Mouse (Mus musculus): ENCODE measurements around the gene Nim1k. TPM values are rescaled to one million over a fixed set of nuclear protein-coding genes. Genes with fewer than 3 reads are reported as not detected.
A peak's percentile ranks its signal among the peaks of the same experiment; 100 is the strongest.

The Nim1k gene
- polyA plus RNA-seq, 1 experiment from 2014 or later = 1.7 TPM

GRCm38 (mm10) chr13:119742711-119743415 is 12.8 kb downstream of the Nim1k start:
- H3K27ac ChIP-seq (ENCODE audit: low read depth, low read length) = no peak overlapping the region
- no peak overlapping the region for H3K4me3 ChIP-seq (ENCODE audit: low read depth, low read length)
- peaks cover 4% of the 10 kb centered on the region; the same call in 1 of the 2 replicates for H3K4me1 ChIP-seq (ENCODE audit: control insufficient read depth, insufficient read depth, low read length)
- WGBS = 90% methylated on average over 6 of the region's 6 CpGs
- no peaks in the 10 kb centered on the region for H3K9me3 ChIP-seq (ENCODE audit: control insufficient read depth, low read length)
- H3K4me2 ChIP-seq (ENCODE audit: low read depth) = no peak overlapping the region
- DNase-seq (ENCODE audit: low spot score) (no peak), ATAC-seq (ENCODE audit: insufficient read depth, low FRiP score, low TSS enrichment) (no peak)
- no peaks in the 10 kb centered on the region for H3K36me3 ChIP-seq (ENCODE audit: control insufficient read depth, insufficient read depth, low read length)
- H3K27me3 ChIP-seq (ENCODE audit: control insufficient read depth, insufficient read depth, low read length) = no peaks in the 10 kb centered on the region
- no peak overlapping the region for H3K9ac ChIP-seq (ENCODE audit: low read length)

- 4% methylated on average over 19 of the region's 19 CpGs for WGBS
- Histone ChIP-seq H3K27ac (ENCODE audit: low read depth, low read length) (no peak overlapping the region), H3K27me3 (ENCODE audit: control insufficient read depth, insufficient read depth, low read length) (no peaks in the 10 kb centered on the region), H3K9ac (ENCODE audit: low read length) (peak overlapping the region; percentile 27), H3K4me3 (ENCODE audit: low read depth, low read length) (0 out of 2 replicates have a peak overlapping the region, but pooled peaks have one; percentile 6), H3K4me1 (ENCODE audit: control insufficient read depth, insufficient read depth, low read length) (peaks cover 4% of the 10 kb centered on the region; the same call in 1 of the 2 replicates), H3K9me3 (ENCODE audit: control insufficient read depth, low read length) (no peaks in the 10 kb centered on the region), H3K36me3 (ENCODE audit: control insufficient read depth, insufficient read depth, low read length) (no peaks in the 10 kb centered on the region), H3K4me2 (ENCODE audit: low read depth) (peak overlapping the region; percentile 38)
- peak; percentile 56 for DNase-seq (ENCODE audit: low spot score)
- ATAC-seq (ENCODE audit: insufficient read depth, low FRiP score, low TSS enrichment) = peak; percentile 33; the same call in 1 of the 2 replicates
Observed at GRCm38 (mm10) chr13:119741390-119742237, 14.1 kb downstream of the Nim1k start.

- DNase-seq (ENCODE audit: low spot score) = no peak
- no peaks in the 10 kb centered on the region for H3K27me3 ChIP-seq (ENCODE audit: control insufficient read depth, insufficient read depth, low read length)
- H3K4me2 ChIP-seq (ENCODE audit: low read depth) = no peak overlapping the region
- H3K4me1 ChIP-seq (ENCODE audit: control insufficient read depth, insufficient read depth, low read length) = no peaks in the 10 kb centered on the region
- H3K9ac ChIP-seq (ENCODE audit: low read length) = no peak overlapping the region
- WGBS = 32% methylated on average over 6 of the region's 6 CpGs
- no peaks in the 10 kb centered on the region for H3K9me3 ChIP-seq (ENCODE audit: control insufficient read depth, low read length)
- H3K4me3 ChIP-seq (ENCODE audit: low read depth, low read length) = no peak overlapping the region
- H3K36me3 ChIP-seq (ENCODE audit: control insufficient read depth, insufficient read depth, low read length) = no peaks in the 10 kb centered on the region
- no peak overlapping the region for H3K27ac ChIP-seq (ENCODE audit: low read depth, low read length)
- ATAC-seq (ENCODE audit: insufficient read depth, low FRiP score, low TSS enrichment) = 0 out of 2 replicates have a peak, but pooled peaks have one; percentile 2
Observed at GRCm38 (mm10) chr13:119731448-119731847, 24.2 kb downstream of the Nim1k start.

GRCm38 (mm10) chr13:119729406-119729805 is 26.3 kb downstream of the Nim1k start:
- 88% methylated on average over 7 of the region's 7 CpGs for WGBS
- no peak for ATAC-seq (ENCODE audit: insufficient read depth, low FRiP score, low TSS enrichment)
- H3K9me3 ChIP-seq (ENCODE audit: control insufficient read depth, low read length) = no peaks in the 10 kb centered on the region
- H3K9ac ChIP-seq (ENCODE audit: low read length) = no peak overlapping the region
- no peak overlapping the region for H3K27ac ChIP-seq (ENCODE audit: low read depth, low read length)
- H3K36me3 ChIP-seq (ENCODE audit: control insufficient read depth, insufficient read depth, low read length) = no peaks in the 10 kb centered on the region
- H3K4me2 ChIP-seq (ENCODE audit: low read depth) = no peak overlapping the region
- no peaks in the 10 kb centered on the region for H3K4me1 ChIP-seq (ENCODE audit: control insufficient read depth, insufficient read depth, low read length)
- no peak overlapping the region for H3K4me3 ChIP-seq (ENCODE audit: low read depth, low read length)
- DNase-seq (ENCODE audit: low spot score) = no peak
- no peaks in the 10 kb centered on the region for H3K27me3 ChIP-seq (ENCODE audit: control insufficient read depth, insufficient read depth, low read length)

GRCm38 (mm10) chr13:119727608-119728387 is 27.9 kb downstream of the Nim1k start:
- DNase-seq (ENCODE audit: low spot score) = no peak
- 76% methylated on average over 26 of the region's 26 CpGs for WGBS
- no peaks in the 10 kb centered on the region for H3K36me3 ChIP-seq (ENCODE audit: control insufficient read depth, insufficient read depth, low read length)
- H3K4me3 ChIP-seq (ENCODE audit: low read depth, low read length) = no peak overlapping the region
- no peak for ATAC-seq (ENCODE audit: insufficient read depth, low FRiP score, low TSS enrichment)
- no peaks in the 10 kb centered on the region for H3K4me1 ChIP-seq (ENCODE audit: control insufficient read depth, insufficient read depth, low read length)
- no peak overlapping the region for H3K27ac ChIP-seq (ENCODE audit: low read depth, low read length)
- no peaks in the 10 kb centered on the region for H3K27me3 ChIP-seq (ENCODE audit: control insufficient read depth, insufficient read depth, low read length)
- no peak overlapping the region for H3K9ac ChIP-seq (ENCODE audit: low read length)
- no peak overlapping the region for H3K4me2 ChIP-seq (ENCODE audit: low read depth)
- H3K9me3 ChIP-seq (ENCODE audit: control insufficient read depth, low read length) = no peaks in the 10 kb centered on the region

GRCm38 (mm10) chr13:119724541-119724940 is 31.1 kb downstream of the Nim1k start:
- H3K27me3 ChIP-seq (ENCODE audit: control insufficient read depth, insufficient read depth, low read length) = no peaks in the 10 kb centered on the region
- H3K4me3 ChIP-seq (ENCODE audit: low read depth, low read length) = no peak overlapping the region
- ATAC-seq (ENCODE audit: insufficient read depth, low FRiP score, low TSS enrichment) = no peak
- H3K9ac ChIP-seq (ENCODE audit: low read length) = no peak overlapping the region
- no peak for DNase-seq (ENCODE audit: low spot score)
- WGBS = 87% methylated on average over 7 of the region's 7 CpGs
- no peaks in the 10 kb centered on the region for H3K9me3 ChIP-seq (ENCODE audit: control insufficient read depth, low read length)
- no peaks in the 10 kb centered on the region for H3K36me3 ChIP-seq (ENCODE audit: control insufficient read depth, insufficient read depth, low read length)
- no peaks in the 10 kb centered on the region for H3K4me1 ChIP-seq (ENCODE audit: control insufficient read depth, insufficient read depth, low read length)
- H3K27ac ChIP-seq (ENCODE audit: low read depth, low read length) = no peak overlapping the region
- no peak overlapping the region for H3K4me2 ChIP-seq (ENCODE audit: low read depth)

- DNase-seq (ENCODE audit: low spot score) = no peak
- Histone ChIP-seq H3K4me3 (ENCODE audit: low read depth, low read length) (no peak overlapping the region), H3K36me3 (ENCODE audit: control insufficient read depth, insufficient read depth, low read length) (no peaks in the 10 kb centered on the region), H3K27me3 (ENCODE audit: control insufficient read depth, insufficient read depth, low read length) (no peaks in the 10 kb centered on the region), H3K4me2 (ENCODE audit: low read depth) (no peak overlapping the region), H3K9ac (ENCODE audit: low read length) (no peak overlapping the region), H3K27ac (ENCODE audit: low read depth, low read length) (no peak overlapping the region), H3K9me3 (ENCODE audit: control insufficient read depth, low read length) (no peaks in the 10 kb centered on the region), H3K4me1 (ENCODE audit: control insufficient read depth, insufficient read depth, low read length) (no peaks in the 10 kb centered on the region)
- ATAC-seq (ENCODE audit: insufficient read depth, low FRiP score, low TSS enrichment) = no peak
- 89% methylated on average over 5 of the region's 5 CpGs for WGBS
Observed at GRCm38 (mm10) chr13:119723368-119723767, 32.3 kb downstream of the Nim1k start.

GRCm38 (mm10) chr13:119722447-119722846 is 33.2 kb downstream of the Nim1k start:
- Histone ChIP-seq H3K4me1 (ENCODE audit: control insufficient read depth, insufficient read depth, low read length) (no peaks in the 10 kb centered on the region), H3K4me2 (ENCODE audit: low read depth) (no peak overlapping the region), H3K27ac (ENCODE audit: low read depth, low read length) (no peak overlapping the region), H3K9me3 (ENCODE audit: control insufficient read depth, low read length) (no peaks in the 10 kb centered on the region), H3K36me3 (ENCODE audit: control insufficient read depth, insufficient read depth, low read length) (no peaks in the 10 kb centered on the region), H3K9ac (ENCODE audit: low read length) (no peak overlapping the region), H3K4me3 (ENCODE audit: low read depth, low read length) (no peak overlapping the region), H3K27me3 (ENCODE audit: control insufficient read depth, insufficient read depth, low read length) (no peaks in the 10 kb centered on the region)
- 86% methylated on average over 3 of the region's 3 CpGs for WGBS
- DNase-seq (ENCODE audit: low spot score) (no peak), ATAC-seq (ENCODE audit: insufficient read depth, low FRiP score, low TSS enrichment) (no peak)

Measured in neural tube, embryonic 11.5 days (tissue).